Mouse (Mus musculus): Measurements from ENCODE around the gene Rab3ip.

- no peak for TF ChIP-seq CTCF (IDR thresholded peaks at IDR 0.05; ENCODE audit: extremely low read depth, insufficient read depth, insufficient read length, insufficient replicate concordance)
- no peak for TF ChIP-seq POLR2A (IDR thresholded peaks at IDR 0.05; ENCODE audit: low read depth, low read length)
Observed at GRCm38 (mm10) chr10:116920641-116921040, 29.9 kb downstream of the Rab3ip start.

All from spleen, adult 2 months (tissue).